Mouse (Mus musculus): ENCODE data around the gene Prss8. TPM values are rescaled to one million over a fixed set of nuclear protein-coding genes. Genes with fewer than 3 reads are reported as not detected.

The Prss8 gene
- polyA plus RNA-seq, 1 experiment from 2014 or later, result 0.96 TPM

GRCm38 (mm10) chr7:127908656-127909055, 21.2 kb downstream of the Prss8 start:
- peaks cover 36% of the 10 kb centered on the region for H3K36me3 ChIP-seq (ENCODE audit: control insufficient read depth, insufficient read depth, low read length)
- H3K9me3 ChIP-seq (replicated peaks; ENCODE audit: control insufficient read depth, low read length), result no peaks in the 10 kb centered on the region
- H3K9ac ChIP-seq (ENCODE audit: low read depth, low read length), result no peak overlapping the region
- no peaks in the 10 kb centered on the region for H3K27me3 ChIP-seq (ENCODE audit: control insufficient read depth, insufficient read depth, low read length)
- no peak for ATAC-seq (replicated peaks; ENCODE audit: insufficient number of reproducible peaks, low FRiP score, low TSS enrichment)
- H3K4me1 ChIP-seq (ENCODE audit: control insufficient read depth, insufficient read depth, low read length), result peaks cover 7% of the 10 kb centered on the region
- H3K27ac ChIP-seq (ENCODE audit: low read depth, low read length), result no peak overlapping the region
- H3K4me3 ChIP-seq (ENCODE audit: low read depth, low read length), result no peak overlapping the region
- no peak overlapping the region for H3K4me2 ChIP-seq
- 87% methylated on average over 4 of the region's 4 CpGs for WGBS (ENCODE audit: insufficient replicate concordance)

DNA sequence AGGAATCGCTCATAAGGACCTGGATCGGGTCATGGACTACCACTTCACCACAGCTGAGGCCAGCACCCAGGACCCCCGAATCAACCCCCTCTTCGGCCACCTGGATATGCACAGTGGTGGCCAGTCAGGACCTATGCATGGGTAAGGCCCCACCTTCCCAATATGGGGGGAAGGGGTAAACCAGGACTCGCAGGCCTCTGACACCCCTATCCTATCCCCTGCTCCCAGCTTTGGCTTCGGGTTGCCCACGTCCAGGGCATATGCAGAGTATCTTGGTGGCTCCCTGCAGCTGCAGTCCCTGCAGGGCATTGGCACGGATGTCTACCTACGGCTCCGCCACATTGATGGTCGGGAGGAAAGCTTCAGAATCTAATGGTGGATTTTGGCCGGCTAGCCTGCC, 22.0 kb downstream of the Prss8 start:
- Histone ChIP-seq H3K27me3 (ENCODE audit: control insufficient read depth, insufficient read depth, low read length) (no peaks in the 10 kb centered on the region), H3K4me3 (ENCODE audit: low read depth, low read length) (no peak overlapping the region), H3K4me2 (no peak overlapping the region), H3K9ac (ENCODE audit: low read depth, low read length) (no peak overlapping the region), H3K9me3 (replicated peaks; ENCODE audit: control insufficient read depth, low read length) (no peaks in the 10 kb centered on the region), H3K27ac (ENCODE audit: low read depth, low read length) (no peak overlapping the region), H3K4me1 (ENCODE audit: control insufficient read depth, insufficient read depth, low read length) (peaks cover 7% of the 10 kb centered on the region), H3K36me3 (ENCODE audit: control insufficient read depth, insufficient read depth, low read length) (peaks cover 36% of the 10 kb centered on the region)
- no peak for ATAC-seq (replicated peaks; ENCODE audit: insufficient number of reproducible peaks, low FRiP score, low TSS enrichment)
- 90% methylated on average over 12 of the region's 12 CpGs for WGBS (ENCODE audit: insufficient replicate concordance)

- peaks cover 9% of the 10 kb centered on the region for H3K4me1 ChIP-seq (ENCODE audit: control insufficient read depth, insufficient read depth, low read length)
- H3K9ac ChIP-seq (ENCODE audit: low read depth, low read length), result peak within 1 kb of the TSS; percentile 96
- peaks cover 31% of the 10 kb centered on the region for H3K36me3 ChIP-seq (ENCODE audit: control insufficient read depth, insufficient read depth, low read length)
- no peaks in the 10 kb centered on the region for H3K9me3 ChIP-seq (replicated peaks; ENCODE audit: control insufficient read depth, low read length)
- peak within 1 kb of the TSS; percentile 87 for H3K27ac ChIP-seq (ENCODE audit: low read depth, low read length)
- H3K27me3 ChIP-seq (ENCODE audit: control insufficient read depth, insufficient read depth, low read length), result no peaks in the 10 kb centered on the region
- H3K4me2 ChIP-seq, result peak within 1 kb of the TSS; percentile 89
- H3K4me3 ChIP-seq (ENCODE audit: low read depth, low read length), result peak within 1 kb of the TSS; percentile 86
- WGBS (ENCODE audit: insufficient replicate concordance), result 7% methylated on average over 38 of the region's 38 CpGs
- peak; percentile 73 for ATAC-seq (replicated peaks; ENCODE audit: insufficient number of reproducible peaks, low FRiP score, low TSS enrichment)
These were observed 25.7 kb downstream of the Prss8 start, which contains the start of gene Bckdk for GRCm38 (mm10) chr7:127903971-127904796. Gene Bckdk (plus strand): TSS chr7:127904082.

- Histone ChIP-seq H3K4me2 (no peak overlapping the region), H3K4me1 (ENCODE audit: control insufficient read depth, insufficient read depth, low read length) (peaks cover 9% of the 10 kb centered on the region), H3K27ac (ENCODE audit: low read depth, low read length) (no peak overlapping the region), H3K4me3 (ENCODE audit: low read depth, low read length) (no peak overlapping the region), H3K36me3 (ENCODE audit: control insufficient read depth, insufficient read depth, low read length) (peaks cover 10% of the 10 kb centered on the region), H3K9me3 (replicated peaks; ENCODE audit: control insufficient read depth, low read length) (no peaks in the 10 kb centered on the region), H3K9ac (ENCODE audit: low read depth, low read length) (no peak overlapping the region), H3K27me3 (ENCODE audit: control insufficient read depth, insufficient read depth, low read length) (no peaks in the 10 kb centered on the region)
- ATAC-seq (replicated peaks; ENCODE audit: insufficient number of reproducible peaks, low FRiP score, low TSS enrichment), result no peak
- 64% methylated on average over 2 of the region's 2 CpGs for WGBS (ENCODE audit: insufficient replicate concordance)
These were observed 28.1 kb downstream of the Prss8 start for GRCm38 (mm10) chr7:127901772-127902171.

GRCm38 (mm10) chr7:127899997-127900396, 29.9 kb downstream of the Prss8 start:
- Histone ChIP-seq H3K4me2 (no peak overlapping the region), H3K9me3 (replicated peaks; ENCODE audit: control insufficient read depth, low read length) (no peaks in the 10 kb centered on the region), H3K9ac (ENCODE audit: low read depth, low read length) (no peak overlapping the region), H3K27ac (ENCODE audit: low read depth, low read length) (no peak overlapping the region), H3K36me3 (ENCODE audit: control insufficient read depth, insufficient read depth, low read length) (no peaks in the 10 kb centered on the region), H3K4me3 (ENCODE audit: low read depth, low read length) (no peak overlapping the region), H3K4me1 (ENCODE audit: control insufficient read depth, insufficient read depth, low read length) (peaks cover 9% of the 10 kb centered on the region), H3K27me3 (ENCODE audit: control insufficient read depth, insufficient read depth, low read length) (no peaks in the 10 kb centered on the region)
- WGBS (ENCODE audit: insufficient replicate concordance), result 31% methylated on average over 7 of the region's 7 CpGs
- ATAC-seq (replicated peaks; ENCODE audit: insufficient number of reproducible peaks, low FRiP score, low TSS enrichment), result no peak

GRCm38 (mm10) chr7:127898179-127898956, 31.5 kb downstream of the Prss8 start:
- 31% methylated on average over 10 of the region's 10 CpGs for WGBS (ENCODE audit: insufficient replicate concordance)
- no peak for ATAC-seq (replicated peaks; ENCODE audit: insufficient number of reproducible peaks, low FRiP score, low TSS enrichment)
- Histone ChIP-seq H3K4me2 (no peak overlapping the region), H3K27ac (ENCODE audit: low read depth, low read length) (no peak overlapping the region), H3K9ac (ENCODE audit: low read depth, low read length) (no peak overlapping the region), H3K4me1 (ENCODE audit: control insufficient read depth, insufficient read depth, low read length) (peaks cover 10% of the 10 kb centered on the region; the same call in 1 of the 2 replicates), H3K36me3 (ENCODE audit: control insufficient read depth, insufficient read depth, low read length) (no peaks in the 10 kb centered on the region), H3K9me3 (replicated peaks; ENCODE audit: control insufficient read depth, low read length) (no peaks in the 10 kb centered on the region), H3K27me3 (ENCODE audit: control insufficient read depth, insufficient read depth, low read length) (no peaks in the 10 kb centered on the region), H3K4me3 (ENCODE audit: low read depth, low read length) (no peak overlapping the region)

- H3K9ac ChIP-seq (ENCODE audit: low read depth, low read length), result no peak overlapping the region
- no peaks in the 10 kb centered on the region for H3K36me3 ChIP-seq (ENCODE audit: control insufficient read depth, insufficient read depth, low read length)
- no peak overlapping the region for H3K4me3 ChIP-seq (ENCODE audit: low read depth, low read length)
- no peaks in the 10 kb centered on the region for H3K27me3 ChIP-seq (ENCODE audit: control insufficient read depth, insufficient read depth, low read length)
- H3K9me3 ChIP-seq (replicated peaks; ENCODE audit: control insufficient read depth, low read length), result no peaks in the 10 kb centered on the region
- no peak for ATAC-seq (replicated peaks; ENCODE audit: insufficient number of reproducible peaks, low FRiP score, low TSS enrichment)
- 83% methylated on average over 7 of the region's 7 CpGs for WGBS (ENCODE audit: insufficient replicate concordance)
- no peak overlapping the region for H3K4me2 ChIP-seq
- H3K27ac ChIP-seq (ENCODE audit: low read depth, low read length), result no peak overlapping the region
- peaks cover 10% of the 10 kb centered on the region; the same call in 1 of the 2 replicates for H3K4me1 ChIP-seq (ENCODE audit: control insufficient read depth, insufficient read depth, low read length)
These were observed 32.4 kb downstream of the Prss8 start for GRCm38 (mm10) chr7:127897542-127897941.

DNA sequence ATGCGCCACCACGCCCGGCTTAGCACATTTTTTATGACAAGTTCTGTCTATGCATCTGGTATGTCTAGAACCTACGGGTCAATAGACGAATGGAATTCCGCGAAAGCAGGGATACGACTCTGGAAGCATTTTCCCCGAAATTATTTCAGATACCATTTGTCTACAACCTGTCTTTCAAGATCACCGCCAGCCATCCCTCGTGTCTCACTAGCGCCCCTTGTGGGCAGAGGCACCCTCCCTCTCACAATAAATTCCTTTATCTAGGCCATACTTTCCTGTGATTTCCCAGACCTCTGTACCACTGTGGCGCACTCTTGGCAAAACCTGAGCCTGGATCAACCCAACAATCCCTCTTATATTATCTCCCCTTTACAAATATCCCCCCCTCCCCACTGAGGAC, 33.5 kb downstream of the Prss8 start:
- Histone ChIP-seq H3K27ac (ENCODE audit: low read depth, low read length) (no peak overlapping the region), H3K36me3 (ENCODE audit: control insufficient read depth, insufficient read depth, low read length) (no peaks in the 10 kb centered on the region), H3K4me1 (ENCODE audit: control insufficient read depth, insufficient read depth, low read length) (peaks cover 10% of the 10 kb centered on the region; the same call in 1 of the 2 replicates), H3K9ac (ENCODE audit: low read depth, low read length) (no peak overlapping the region), H3K4me2 (no peak overlapping the region), H3K27me3 (ENCODE audit: control insufficient read depth, insufficient read depth, low read length) (no peaks in the 10 kb centered on the region), H3K4me3 (ENCODE audit: low read depth, low read length) (no peak overlapping the region), H3K9me3 (replicated peaks; ENCODE audit: control insufficient read depth, low read length) (no peaks in the 10 kb centered on the region)
- no peak for ATAC-seq (replicated peaks; ENCODE audit: insufficient number of reproducible peaks, low FRiP score, low TSS enrichment)
- WGBS (ENCODE audit: insufficient replicate concordance), result 53% methylated on average over 13 of the region's 13 CpGs
